Mouse (Mus musculus) liver, embryonic 14.5 days (tissue): ENCODE measurements around the gene Trim2. TPM values are rescaled to one million over a fixed set of nuclear protein-coding genes. Genes with fewer than 3 reads are reported as not detected.
A peak's percentile ranks its signal among the peaks of the same experiment; 100 is the strongest.

Experiments used
- ATAC-seq: fragments of 200-750 bp; cut with Nextera tagmentation; 2 replicates; pipeline ENCODE4 v1.8.0; 2017; ENCODE audit warnings: moderate number of reproducible peaks, mild to moderate bottlenecking, moderate library complexity; ENCODE audit not compliant: insufficient read depth
- DNase-seq, 3 experiments: peaks; one replicate each; pipeline ENCODE4 v3.0.0-alpha.2; 2012 to 2013; ENCODE audit warnings: low read depth in 3 of 3, low spot score in 3 of 3
- H3K27ac ChIP-seq: fragments of 300-500 bp; sonication (generic); 2 replicates; pipeline ENCODE4 v1.5.1; 2014; ENCODE audit warnings: moderate library complexity, mild to moderate bottlenecking, control low read depth, inconsistent platforms
- H3K27me3 ChIP-seq: fragments of 300-500 bp; sonication (generic); 2 replicates; pipeline ENCODE4 v1.6.1; 2014; ENCODE audit warnings: mild to moderate bottlenecking, low read length, moderate library complexity; ENCODE audit not compliant: control insufficient read depth, insufficient read depth
- H3K36me3 ChIP-seq: fragments of 300-500 bp; sonication (generic); replicated peaks from 2 replicates; pipeline ENCODE4 v1.6.1; 2014; ENCODE audit warnings: low read depth; ENCODE audit not compliant: control insufficient read depth, insufficient read depth
- H3K4me1 ChIP-seq, 2 experiments: fragments of 200-500 bp in 1 of 2; fragments of 300-500 bp in 1 of 2; sonication (generic) in 1 of 2; replicated peaks; 2 replicates each; pipeline ENCODE4 v1.6.1; 2012 to 2014; ENCODE audit warnings: antibody characterized with exemption in 1 of 2, inconsistent platforms in 1 of 2, low read length in 1 of 2; ENCODE audit not compliant: control insufficient read depth in 2 of 2, insufficient read depth in 2 of 2
- H3K4me2 ChIP-seq: fragments of 300-500 bp; sonication (generic); 2 replicates; pipeline ENCODE4 v1.6.1; 2014; ENCODE audit warnings: low read depth, mild to moderate bottlenecking, control low read depth, moderate library complexity
- H3K4me3 ChIP-seq, 2 experiments: fragments of 200-500 bp in 1 of 2; fragments of 300-500 bp in 1 of 2; sonication (generic) in 1 of 2; 2 replicates each; pipeline ENCODE4 v1.5.1; 2012 to 2014; ENCODE audit warnings: low read depth in 2 of 2, low read length in 2 of 2, mild to moderate bottlenecking in 2 of 2, control low read depth in 1 of 2, inconsistent platforms in 1 of 2, moderate library complexity in 1 of 2; ENCODE audit not compliant: insufficient read depth in 1 of 2
- H3K9ac ChIP-seq: fragments of 300-500 bp; sonication (generic); replicated peaks from 2 replicates; pipeline ENCODE4 v1.6.1; 2014; ENCODE audit warnings: mild to moderate bottlenecking, control low read depth, moderate library complexity
- H3K9me3 ChIP-seq: fragments of 300-500 bp; sonication (generic); 2 replicates; pipeline ENCODE4 v1.6.1; 2016; ENCODE audit warnings: low read length, mixed read lengths; ENCODE audit not compliant: control insufficient read depth
- CTCF ChIP-seq: IDR thresholded peaks from 2 replicates; pipeline ENCODE4 v1.5.1; 2016; ENCODE audit warnings: antibody characterized with exemption, low read depth, control low read depth
- EP300 ChIP-seq: IDR thresholded peaks from 2 replicates; pipeline ENCODE4 v1.6.1; 2016; ENCODE audit warnings: antibody characterized with exemption, low read depth
- WGBS: fragments of 180-500 bp; shearing (Covaris S2); extraction: QIAGEN DNeasy Blood & Tissue Kit; methylation state at CpG from one replicate; pipeline ENCODE4 v1.1.7; 2014; ENCODE audit not compliant: insufficient replicate concordance; 5-methylcytosine and 5-hydroxymethylcytosine counted together
- polyA plus RNA-seq, 2 experiments: library from polyadenylated mRNA; depleted of rRNA in 1 of 2; stranded (reverse) in 1 of 2; unstranded in 1 of 2; fragments of >200 nt; fragmentation: Nextera tagmentation in 1 of 2; extraction: Ambion mirVana in 1 of 2; gene quantifications; 2 replicates each; pipeline versions ENCODE4 v1.2.1 to v1.2.3; 2012 to 2014

The Trim2 gene
- polyA plus RNA-seq, 2 experiments = 2.5 to 3.5 TPM

- peaks cover 18% of the 10 kb centered on the region for H3K27me3 ChIP-seq
- no peak for DNase-seq
Observed at GRCm38 (mm10) chr3:84190513-84191061, 116.1 kb downstream of the Trim2 start.

DNA sequence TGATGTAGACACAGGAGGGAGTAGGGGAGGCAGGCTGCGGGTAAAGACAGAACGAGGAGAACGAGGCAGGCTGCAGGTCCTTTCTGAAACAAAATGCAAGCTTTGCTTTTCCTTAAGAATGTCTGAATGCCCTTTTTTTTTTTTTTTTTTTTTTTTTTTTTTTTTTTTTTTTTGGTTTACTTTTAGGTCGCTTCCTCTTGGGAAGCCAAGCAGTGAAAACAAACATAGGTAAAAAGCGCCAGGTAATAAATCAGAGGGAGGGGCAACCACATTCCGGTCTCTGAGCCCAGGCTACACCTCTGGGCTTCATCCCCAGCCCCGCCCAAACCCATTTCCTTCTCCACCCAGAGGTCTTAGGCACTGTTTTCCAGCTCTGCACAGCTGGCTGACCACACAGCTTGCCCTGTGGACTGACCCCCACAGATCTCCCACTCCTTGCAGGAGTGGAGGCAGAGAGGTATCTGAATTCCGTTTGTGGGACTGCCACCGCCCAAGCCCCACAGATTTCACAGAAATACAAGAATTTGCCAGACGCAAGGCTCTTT is 117.0 kb downstream of the Trim2 start:
- no peak for TF ChIP-seq CTCF
- TF ChIP-seq EP300 = no peak
- Histone ChIP-seq H3K36me3 (no peaks in the 10 kb centered on the region), H3K9me3 (no peaks in the 10 kb centered on the region), H3K9ac (no peak overlapping the region), H3K27ac (no peak overlapping the region), H3K27me3 (peaks cover 18% of the 10 kb centered on the region), H3K4me2 (peak overlapping the region; percentile 13; the same call in 1 of the 2 replicates), H3K4me1 (no peaks in the 10 kb centered on the region; a peak in 1 of 4 replicates), H3K4me3 (no peak overlapping the region)
- WGBS = 15% methylated on average over 10 of the region's 10 CpGs
- DNase-seq (no peak), ATAC-seq (no peak)

More at GRCm38 (mm10) chr3:84190513-84191061, 116.1 kb downstream of the Trim2 start:
- TF ChIP-seq EP300 (no peak), CTCF (no peak)
- no peaks in the 10 kb centered on the region; a peak in 1 of 4 replicates for H3K4me1 ChIP-seq
- no peaks in the 10 kb centered on the region for H3K9me3 ChIP-seq
- peak overlapping the region; percentile 13 for H3K4me2 ChIP-seq
- H3K9ac ChIP-seq = no peak overlapping the region
- H3K36me3 ChIP-seq = no peaks in the 10 kb centered on the region
- ATAC-seq = no peak
- WGBS = 3% methylated on average over 41 of the region's 41 CpGs
- H3K27ac ChIP-seq = no peak overlapping the region
- H3K4me3 ChIP-seq = peak overlapping the region; percentile 7 to 21; a peak in 1 of 4 replicates

DNA sequence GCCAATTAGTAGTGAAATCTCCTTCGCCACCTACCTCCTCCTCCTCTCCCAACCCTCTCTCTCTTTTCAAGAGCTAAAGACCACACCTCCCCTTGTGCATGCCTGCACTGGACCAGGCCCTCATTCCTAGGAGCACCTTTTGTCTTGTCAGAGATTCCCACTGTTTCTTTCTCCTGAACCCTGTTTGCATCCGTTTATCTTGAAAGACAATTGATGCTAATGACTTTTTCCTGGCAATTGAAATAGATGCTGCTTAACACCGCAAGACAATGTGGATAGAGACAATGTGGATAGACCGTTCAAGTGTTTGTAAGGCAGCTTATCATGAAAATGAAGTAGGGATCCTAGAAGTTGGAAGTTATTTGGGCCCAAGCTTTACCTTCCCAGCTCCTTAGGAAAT is 125.0 kb downstream of the Trim2 start:
- H3K4me2 ChIP-seq = no peak overlapping the region
- no peak overlapping the region for H3K9ac ChIP-seq
- 61% methylated on average over 4 of the region's 4 CpGs for WGBS
- no peak overlapping the region for H3K4me3 ChIP-seq
- ATAC-seq (no peak), DNase-seq (no peak)
- no peaks in the 10 kb centered on the region for H3K36me3 ChIP-seq
- TF ChIP-seq CTCF = no peak
- TF ChIP-seq EP300 = no peak
- H3K27ac ChIP-seq = no peak overlapping the region
- no peaks in the 10 kb centered on the region for H3K9me3 ChIP-seq
- H3K4me1 ChIP-seq = peaks cover 0 to 2% of the 10 kb centered on the region in 2 experiments; a peak in 1 of 4 replicates
- no peaks in the 10 kb centered on the region for H3K27me3 ChIP-seq

DNA sequence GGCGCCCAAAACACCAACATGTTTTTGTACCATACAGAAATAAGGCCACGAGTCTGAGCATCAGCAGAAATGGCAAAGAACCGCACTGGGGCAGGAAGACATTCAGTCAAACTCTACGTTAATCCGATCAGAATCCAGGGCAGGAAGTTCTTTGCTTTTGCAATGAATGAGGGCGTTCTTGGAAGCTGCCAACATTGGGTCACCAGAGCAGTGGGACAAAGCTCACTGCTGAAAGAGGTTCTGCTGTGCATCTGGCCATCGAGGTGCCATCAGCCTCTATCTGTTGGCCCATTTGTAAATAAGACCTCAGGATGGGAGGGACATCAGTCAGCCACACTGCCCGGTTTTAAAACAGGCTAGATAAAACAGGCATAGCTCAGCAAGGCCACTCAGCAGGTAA is 125.6 kb downstream of the Trim2 start:
- H3K4me1 ChIP-seq = peaks cover 0 to 2% of the 10 kb centered on the region in 2 experiments; a peak in 1 of 4 replicates
- no peak overlapping the region for H3K9ac ChIP-seq
- H3K36me3 ChIP-seq = no peaks in the 10 kb centered on the region
- DNase-seq (no peak), ATAC-seq (no peak)
- no peak overlapping the region for H3K4me3 ChIP-seq
- H3K27ac ChIP-seq = no peak overlapping the region
- TF ChIP-seq CTCF (no peak), EP300 (no peak)
- WGBS = 41% methylated on average over 8 of the region's 8 CpGs
- no peak overlapping the region for H3K4me2 ChIP-seq
- no peaks in the 10 kb centered on the region for H3K9me3 ChIP-seq
- no peaks in the 10 kb centered on the region for H3K27me3 ChIP-seq

GRCm38 (mm10) chr3:84180304-84180703 is 126.4 kb downstream of the Trim2 start:
- no peak overlapping the region for H3K4me3 ChIP-seq
- H3K4me2 ChIP-seq = no peak overlapping the region
- peaks cover 0 to 2% of the 10 kb centered on the region in 2 experiments; a peak in 1 of 4 replicates for H3K4me1 ChIP-seq
- H3K9me3 ChIP-seq = no peaks in the 10 kb centered on the region
- TF ChIP-seq EP300 = no peak
- no peak overlapping the region for H3K9ac ChIP-seq
- ATAC-seq = no peak
- no peaks in the 10 kb centered on the region for H3K36me3 ChIP-seq
- H3K27ac ChIP-seq = no peak overlapping the region
- H3K27me3 ChIP-seq = no peaks in the 10 kb centered on the region
- no peak for DNase-seq
- WGBS = 54% methylated on average over 2 of the region's 2 CpGs
